Mouse (Mus musculus): ENCODE results near the gene Zfand3.

- TF ChIP-seq POLR2A (IDR thresholded peaks at IDR 0.05; ENCODE audit: low read depth, low read length) (no peak), CTCF (IDR thresholded peaks at IDR 0.05; ENCODE audit: borderline replicate concordance, insufficient read depth, low read length) (no peak)
Measured at GRCm38 (mm10) chr17:30258480-30258879, 253.9 kb downstream of the Zfand3 start.
